Mouse (Mus musculus) layer of hippocampus, postnatal 10 days (tissue): ENCODE measurements at regions not wholly inside any gene's neighbourhood (a gene's known extent, or its start where the extent isn't known, plus 50 kb on each side); places are given as distances from the start of the nearest gene placed in this dataset.

Experiments used
- DNase-seq, 2 experiments: peaks; one replicate each; pipeline ENCODE4 v3.0.0; 2021; ENCODE audit warnings: low spot score in 2 of 2

DNA sequence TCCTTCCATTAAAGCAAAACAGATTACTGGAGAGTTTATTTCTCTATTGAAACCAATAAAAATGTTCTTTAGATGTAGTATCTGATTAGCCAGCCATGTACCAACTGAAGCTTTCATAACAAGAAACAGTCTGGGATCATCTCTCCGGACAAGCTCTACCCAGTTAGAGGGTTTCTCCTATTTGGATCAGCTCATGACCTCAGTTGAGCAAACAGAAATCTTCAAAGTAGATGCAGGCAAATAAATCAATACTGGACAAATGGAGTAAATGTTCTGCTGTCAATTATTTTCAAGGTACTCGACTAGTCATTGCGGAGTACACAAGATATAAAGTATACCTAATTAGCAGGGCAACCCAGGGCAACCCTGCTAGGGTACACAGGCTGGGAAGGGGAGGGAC is 67.4 kb downstream of the Avpr1a start:
- DNase-seq = no peak

DNA sequence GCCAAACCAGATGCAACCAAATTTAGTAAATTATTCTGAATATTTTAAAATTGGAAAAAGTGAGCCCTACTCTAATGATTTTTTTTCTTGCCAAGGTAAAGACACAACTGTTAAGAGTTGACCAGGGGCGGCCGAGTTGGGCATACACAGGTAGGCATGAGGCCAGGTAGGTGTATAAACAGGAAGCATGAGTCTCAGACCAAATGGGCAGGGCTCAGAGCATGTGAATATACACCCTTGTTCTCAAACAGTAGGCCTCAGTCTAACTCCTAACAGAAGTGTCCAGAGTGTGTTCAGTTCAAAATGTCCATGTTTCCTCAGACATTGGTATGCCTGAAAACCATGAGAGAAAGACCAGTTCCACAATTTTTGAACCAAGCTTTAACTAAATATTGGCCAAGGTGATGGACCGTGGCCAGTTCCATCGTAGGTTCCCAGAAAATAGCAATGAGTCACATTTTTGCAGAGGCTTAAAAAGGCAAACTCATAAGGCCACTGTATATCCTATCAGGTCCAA is 71.0 kb downstream of the Avpr1a start:
- no peak for DNase-seq

DNA sequence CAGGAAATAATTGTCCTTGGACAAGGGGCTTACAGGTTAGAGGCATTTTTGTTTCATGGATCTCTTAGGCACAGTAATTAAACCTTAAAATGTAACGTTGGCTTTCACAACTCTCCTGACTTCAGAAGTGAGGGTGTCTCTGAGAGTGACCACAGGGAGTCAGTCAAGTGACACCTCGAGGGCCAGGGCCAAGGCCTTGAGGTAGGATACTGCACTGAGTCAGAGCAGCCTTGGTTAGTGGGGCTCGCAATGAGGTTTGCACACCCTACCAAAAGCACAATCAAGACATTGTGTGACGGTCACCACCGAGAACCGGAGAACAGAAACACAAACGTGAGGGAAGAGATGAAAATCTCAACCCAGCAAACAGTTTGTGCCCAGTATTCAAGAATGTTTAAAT is 71.7 kb downstream of the Avpr1a start:
- no peak for DNase-seq

GRCm38 (mm10) chr10:122522631-122523030 is 74.3 kb downstream of the Avpr1a start:
- no peak for DNase-seq

GRCm38 (mm10) chr10:122525360-122525759 is 77.1 kb downstream of the Avpr1a start:
- no peak for DNase-seq

DNA sequence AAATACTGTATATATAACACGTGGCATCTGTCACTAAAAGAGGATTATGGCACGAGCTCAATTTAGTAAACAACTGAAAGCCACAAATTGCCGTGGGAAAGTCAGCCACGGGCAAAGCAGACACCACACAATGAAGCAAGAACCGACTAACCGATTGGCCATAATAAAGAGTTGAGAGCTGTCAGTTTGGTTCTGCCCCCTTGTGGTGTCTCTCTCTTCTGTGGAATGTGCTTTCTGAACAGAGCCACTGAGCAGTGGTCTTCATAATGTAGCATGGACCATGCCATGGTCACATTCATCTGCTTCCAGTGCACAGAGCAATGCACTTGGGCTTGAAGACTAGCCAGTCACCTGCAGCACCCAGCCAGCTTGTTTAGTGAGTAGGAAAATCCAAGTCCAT is 77.5 kb downstream of the Avpr1a start:
- peak in 1 of 2 experiments; percentile 20 for DNase-seq

- peak in 1 of 2 experiments; percentile 6 for DNase-seq
Observed at GRCm38 (mm10) chr10:122528222-122528621, 79.9 kb downstream of the Avpr1a start.

GRCm38 (mm10) chr10:122528973-122529703 is 80.8 kb downstream of the Avpr1a start:
- peak in 1 of 2 experiments; percentile 22 for DNase-seq

DNA sequence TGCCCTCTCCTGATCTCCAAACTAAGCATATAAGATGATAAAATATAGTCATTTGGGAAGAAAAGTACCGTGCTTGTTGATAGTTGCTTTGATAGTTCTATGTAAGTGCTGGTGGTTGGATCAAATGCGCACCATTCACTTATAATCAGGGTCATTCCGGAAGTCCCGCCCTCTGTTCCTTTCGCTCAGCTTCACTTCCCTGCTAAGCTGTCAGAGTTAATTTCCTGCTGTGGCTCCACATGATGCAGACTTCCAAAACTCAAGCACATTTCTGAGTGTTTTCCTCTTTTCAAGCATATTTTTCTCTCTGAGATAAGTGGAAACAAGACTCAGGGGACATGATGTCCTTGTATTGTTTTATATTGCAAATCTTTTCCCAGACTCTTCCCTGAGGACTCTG is 86.4 kb downstream of the Avpr1a start:
- DNase-seq = no peak

- DNase-seq = no peak
Observed at GRCm38 (mm10) chr10:122535137-122535536, 86.8 kb downstream of the Avpr1a start.

GRCm38 (mm10) chr10:122539655-122540054 is 91.4 kb downstream of the Avpr1a start:
- DNase-seq = no peak

DNA sequence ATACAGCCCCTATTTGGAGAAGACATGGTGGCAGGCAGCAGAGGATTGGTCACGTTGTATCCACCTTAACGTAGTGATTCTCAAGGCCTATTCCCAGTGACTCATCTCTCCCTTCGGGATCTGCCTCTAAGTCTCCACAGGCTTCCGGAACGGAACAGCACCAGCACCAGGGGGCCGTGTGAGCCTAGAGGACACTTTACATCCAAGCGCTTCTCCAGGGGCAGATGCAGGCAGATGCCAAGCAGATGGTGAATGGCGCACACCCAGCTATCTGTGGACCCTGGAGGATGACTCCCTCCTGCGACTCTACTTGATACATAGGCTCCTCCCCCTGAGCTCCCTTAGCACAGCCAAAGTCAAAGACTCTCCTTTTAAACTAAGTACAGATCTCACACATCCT is 94.3 kb downstream of the Avpr1a start:
- no peak for DNase-seq

- peak; percentile 60 to 72 for DNase-seq
Observed at GRCm38 (mm10) chr10:122544096-122544720, 95.9 kb downstream of the Avpr1a start.

GRCm38 (mm10) chr10:122545029-122545428 is 96.7 kb downstream of the Avpr1a start:
- no peak for DNase-seq

DNA sequence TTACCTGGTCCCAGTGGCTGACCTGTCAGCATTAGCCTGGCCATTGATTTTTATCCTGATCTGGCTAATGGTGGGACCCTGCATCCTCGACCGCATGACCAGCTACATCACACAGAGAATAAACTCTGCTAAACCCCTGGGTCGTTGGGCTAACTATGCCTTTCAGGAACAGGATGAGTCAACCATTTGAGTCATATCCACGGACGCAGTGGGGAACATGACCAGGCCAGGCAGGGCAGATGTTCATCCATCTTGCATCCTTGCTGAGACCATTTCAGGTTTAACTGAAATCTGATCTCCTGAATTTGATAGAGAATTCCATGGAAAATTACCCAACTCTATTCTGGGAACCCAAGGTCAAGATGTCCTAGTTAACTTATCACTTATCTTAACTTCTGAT is 103.3 kb downstream of the Avpr1a start:
- DNase-seq = no peak

GRCm38 (mm10) chr10:122553124-122553822 is 105.0 kb downstream of the Avpr1a start:
- DNase-seq = peak; percentile 40 to 57

- no peak for DNase-seq
Observed at GRCm38 (mm10) chr10:122553851-122554250, 105.6 kb downstream of the Avpr1a start.

- DNase-seq = no peak
Observed at GRCm38 (mm10) chr10:122558660-122559059, 110.4 kb downstream of the Avpr1a start.

DNA sequence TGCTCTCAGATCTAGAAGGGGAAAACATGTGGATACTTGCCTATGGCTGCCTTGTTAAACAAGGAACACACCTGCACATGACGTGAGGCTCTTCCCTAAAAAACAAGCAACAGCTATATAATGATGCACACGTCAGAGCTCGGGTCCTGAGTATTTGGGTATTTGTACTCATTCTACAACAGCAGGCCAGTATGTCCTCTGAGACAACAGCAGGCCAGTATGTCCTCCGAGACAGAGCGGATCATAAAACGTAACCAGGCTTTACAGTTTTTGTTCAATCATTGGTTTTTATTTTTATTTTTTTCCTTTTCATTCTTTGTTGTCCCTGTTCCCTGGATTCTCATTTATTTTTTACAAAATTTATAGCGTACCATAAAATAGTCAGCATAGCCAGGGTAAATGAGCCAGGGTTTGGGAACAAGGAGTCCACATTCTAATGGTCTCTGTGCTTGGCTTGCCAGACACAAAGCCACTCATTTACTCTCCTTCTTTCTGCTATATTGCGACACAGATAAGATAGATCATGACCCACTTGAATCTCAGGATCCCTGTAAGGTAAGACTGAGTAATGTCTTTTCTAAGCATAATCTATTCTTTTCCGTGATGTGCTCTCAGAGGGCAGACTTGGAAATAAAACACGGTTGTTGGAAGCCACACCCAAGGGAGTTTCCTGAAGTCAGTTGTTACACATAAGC is 111.8 kb downstream of the Avpr1a start:
- no peak for DNase-seq

GRCm38 (mm10) chr10:122561924-122562323 is 113.6 kb downstream of the Avpr1a start:
- DNase-seq = no peak

DNA sequence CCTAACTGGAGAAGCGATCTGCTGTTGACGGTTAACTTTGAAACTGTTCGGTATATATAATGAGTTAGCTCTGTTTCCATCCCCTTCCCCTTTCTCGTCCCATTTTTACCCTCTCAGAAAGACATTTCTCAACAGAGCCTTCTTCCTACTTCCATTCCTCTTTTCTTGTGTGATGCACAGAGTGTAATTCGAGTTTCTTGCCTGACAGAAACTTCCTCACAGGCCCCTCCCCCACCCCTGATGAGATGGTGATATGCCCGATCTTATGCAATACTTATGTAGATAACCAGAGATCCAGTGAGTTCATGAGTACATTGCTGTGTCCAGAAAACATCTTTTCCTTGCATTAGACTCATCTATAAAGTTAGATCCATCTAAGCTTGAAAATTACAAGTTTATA is 114.2 kb downstream of the Avpr1a start:
- DNase-seq = no peak
